Mouse (Mus musculus): ENCODE measurements around the gene Clcnkb.

The Clcnkb gene

GRCm38 (mm10) chr4:141415924-141416323 is at the start of gene Clcnkb:
Gene Clcnkb, minus strand, starts transcription at chr4:141416014.
- no peak for DNase-seq (ENCODE audit: low read depth)

- no peak for DNase-seq (ENCODE audit: low read depth)
Measured at GRCm38 (mm10) chr4:141464722-141465121, 48.9 kb upstream of the Clcnkb start.

- no peak for DNase-seq (ENCODE audit: low read depth)
Measured at GRCm38 (mm10) chr4:141463472-141463871, 47.7 kb upstream of the Clcnkb start.

- no peak for DNase-seq (ENCODE audit: low read depth)
Measured at GRCm38 (mm10) chr4:141461576-141461975, 45.8 kb upstream of the Clcnkb start.

GRCm38 (mm10) chr4:141461088-141461487 is 45.3 kb upstream of the Clcnkb start:
- no peak for DNase-seq (ENCODE audit: low read depth)

GRCm38 (mm10) chr4:141460481-141460880 is 44.7 kb upstream of the Clcnkb start:
- DNase-seq (ENCODE audit: low read depth): no peak

GRCm38 (mm10) chr4:141459766-141460165 is 44.0 kb upstream of the Clcnkb start:
- DNase-seq (ENCODE audit: low read depth): no peak

GRCm38 (mm10) chr4:141458888-141459287 is 43.1 kb upstream of the Clcnkb start:
- DNase-seq (ENCODE audit: low read depth): no peak

- DNase-seq (ENCODE audit: low read depth): no peak
Measured at GRCm38 (mm10) chr4:141458236-141458635, 42.4 kb upstream of the Clcnkb start.

GRCm38 (mm10) chr4:141456193-141456938 is 40.6 kb upstream of the Clcnkb start:
- DNase-seq (ENCODE audit: low read depth): no peak

- no peak for DNase-seq (ENCODE audit: low read depth)
Measured at GRCm38 (mm10) chr4:141455526-141455925, 39.7 kb upstream of the Clcnkb start.

- DNase-seq (ENCODE audit: low read depth): no peak
Measured at GRCm38 (mm10) chr4:141454581-141455350, 39.0 kb upstream of the Clcnkb start.

GRCm38 (mm10) chr4:141451916-141452450 is 36.2 kb upstream of the Clcnkb start:
- no peak for DNase-seq (ENCODE audit: low read depth)

GRCm38 (mm10) chr4:141451251-141451650 is 35.4 kb upstream of the Clcnkb start:
- DNase-seq (ENCODE audit: low read depth): no peak

- DNase-seq (ENCODE audit: low read depth): no peak
Measured at GRCm38 (mm10) chr4:141446211-141446610, 30.4 kb upstream of the Clcnkb start.

- DNase-seq (ENCODE audit: low read depth): no peak
Measured at GRCm38 (mm10) chr4:141445328-141445720, 29.5 kb upstream of the Clcnkb start.

- no peak for DNase-seq (ENCODE audit: low read depth)
Measured at GRCm38 (mm10) chr4:141444451-141445327, 28.9 kb upstream of the Clcnkb start, which contains the start of gene Zbtb17. Gene Zbtb17, plus strand, starts transcription at chr4:141444654.

- no peak for DNase-seq (ENCODE audit: low read depth)
Measured at GRCm38 (mm10) chr4:141443641-141444429, 28.0 kb upstream of the Clcnkb start.

- no peak for DNase-seq (ENCODE audit: low read depth)
Measured at GRCm38 (mm10) chr4:141440877-141441276, 25.1 kb upstream of the Clcnkb start.

- DNase-seq (ENCODE audit: low read depth): no peak
Measured at GRCm38 (mm10) chr4:141439083-141439803, 23.4 kb upstream of the Clcnkb start.
